Mouse (Mus musculus): ENCODE results near the gene Sypl2.

The Sypl2 gene

DNA sequence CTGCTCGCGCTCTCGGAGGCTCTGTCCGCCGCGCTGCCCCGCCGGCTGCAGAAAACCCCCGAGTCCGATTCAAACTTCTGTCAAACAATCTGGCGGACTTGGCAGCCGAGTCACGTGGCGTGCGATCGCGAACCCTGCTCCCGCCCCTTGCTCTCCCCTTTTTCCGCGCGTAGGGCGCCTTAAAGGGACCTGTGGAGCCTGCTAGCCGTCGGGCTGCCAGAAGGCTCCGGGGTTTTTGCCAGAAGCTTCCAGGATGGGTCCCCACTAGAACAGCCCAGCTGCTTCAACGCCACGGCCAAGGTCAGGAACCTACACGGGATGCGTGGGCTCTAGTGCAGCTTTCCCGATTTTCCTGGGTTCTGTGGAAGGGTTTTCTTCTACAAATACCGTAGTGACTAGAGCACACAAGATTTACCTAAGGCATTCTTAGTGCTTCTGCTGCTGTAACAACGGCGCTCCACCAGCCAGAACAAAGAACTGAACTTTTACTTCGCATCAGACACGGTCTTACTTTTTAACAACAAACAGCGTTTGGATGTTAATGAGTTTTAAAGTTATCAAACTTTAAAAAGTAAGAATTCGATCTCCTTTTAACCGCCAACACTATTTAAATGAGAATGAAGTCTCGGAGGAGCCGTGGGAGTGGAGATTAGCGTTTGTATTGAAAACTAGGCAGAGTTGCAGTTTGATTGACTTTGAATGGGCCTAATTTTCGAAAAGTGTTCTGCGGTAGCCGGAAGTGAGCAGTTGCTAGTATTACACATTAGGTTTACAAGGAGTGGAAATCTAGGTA is at the start of gene Sypl2:
Gene Sypl2 (minus strand): TSS at position 91 of the 793 bp plus-strand sequence.
- DNase-seq: peak; percentile 94

DNA sequence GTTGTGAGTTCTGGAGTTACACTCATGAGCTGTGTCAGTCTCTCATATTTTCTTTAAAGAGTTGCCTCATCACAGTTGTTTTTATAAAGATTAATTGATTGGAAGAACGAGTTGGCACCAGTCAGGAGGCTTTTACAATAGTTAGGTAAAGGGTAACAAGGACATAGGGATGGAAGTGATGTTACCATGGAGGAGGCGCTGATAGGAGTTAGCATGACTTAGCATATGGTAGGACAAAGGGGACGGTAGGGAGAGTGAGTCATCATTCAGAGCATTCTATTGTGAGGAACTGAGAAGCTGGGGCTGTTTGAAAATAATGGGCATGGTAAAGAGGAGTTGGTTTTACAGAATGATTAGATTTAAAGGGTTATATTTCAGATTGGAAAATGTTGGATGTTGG is 32.9 kb upstream of the Sypl2 start:
- no peak for DNase-seq

DNA sequence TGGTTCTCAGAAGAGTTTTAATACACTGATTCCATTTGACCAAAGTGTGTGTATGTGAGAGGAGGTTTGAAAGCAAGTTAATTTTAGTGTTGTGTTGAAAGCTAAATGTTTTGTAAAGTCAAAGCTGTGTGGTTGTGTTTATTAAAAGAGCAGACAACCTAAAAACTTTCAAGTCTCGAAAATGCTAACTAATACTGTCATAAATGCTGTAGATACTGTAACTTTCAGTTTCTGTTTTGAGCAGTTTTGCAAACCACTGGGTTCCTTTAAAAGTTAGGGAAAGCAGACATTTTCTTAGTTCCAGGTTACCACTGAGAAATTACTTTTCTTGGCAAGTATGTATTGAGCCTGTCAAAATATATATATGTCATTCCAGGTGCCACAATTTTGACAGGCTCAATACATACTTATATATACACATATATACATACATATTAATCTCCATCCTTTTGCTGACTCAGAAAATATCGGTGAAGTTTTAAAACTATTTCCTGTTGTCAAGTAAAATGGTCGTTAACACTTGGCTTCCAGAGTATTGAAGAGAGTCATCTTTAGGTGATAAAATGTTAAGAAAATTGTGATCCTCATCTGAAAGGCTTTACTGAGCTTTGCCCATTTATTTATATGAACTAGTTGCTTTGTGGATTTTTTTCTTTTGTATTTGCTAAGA is 31.5 kb upstream of the Sypl2 start:
- DNase-seq: no peak

DNA sequence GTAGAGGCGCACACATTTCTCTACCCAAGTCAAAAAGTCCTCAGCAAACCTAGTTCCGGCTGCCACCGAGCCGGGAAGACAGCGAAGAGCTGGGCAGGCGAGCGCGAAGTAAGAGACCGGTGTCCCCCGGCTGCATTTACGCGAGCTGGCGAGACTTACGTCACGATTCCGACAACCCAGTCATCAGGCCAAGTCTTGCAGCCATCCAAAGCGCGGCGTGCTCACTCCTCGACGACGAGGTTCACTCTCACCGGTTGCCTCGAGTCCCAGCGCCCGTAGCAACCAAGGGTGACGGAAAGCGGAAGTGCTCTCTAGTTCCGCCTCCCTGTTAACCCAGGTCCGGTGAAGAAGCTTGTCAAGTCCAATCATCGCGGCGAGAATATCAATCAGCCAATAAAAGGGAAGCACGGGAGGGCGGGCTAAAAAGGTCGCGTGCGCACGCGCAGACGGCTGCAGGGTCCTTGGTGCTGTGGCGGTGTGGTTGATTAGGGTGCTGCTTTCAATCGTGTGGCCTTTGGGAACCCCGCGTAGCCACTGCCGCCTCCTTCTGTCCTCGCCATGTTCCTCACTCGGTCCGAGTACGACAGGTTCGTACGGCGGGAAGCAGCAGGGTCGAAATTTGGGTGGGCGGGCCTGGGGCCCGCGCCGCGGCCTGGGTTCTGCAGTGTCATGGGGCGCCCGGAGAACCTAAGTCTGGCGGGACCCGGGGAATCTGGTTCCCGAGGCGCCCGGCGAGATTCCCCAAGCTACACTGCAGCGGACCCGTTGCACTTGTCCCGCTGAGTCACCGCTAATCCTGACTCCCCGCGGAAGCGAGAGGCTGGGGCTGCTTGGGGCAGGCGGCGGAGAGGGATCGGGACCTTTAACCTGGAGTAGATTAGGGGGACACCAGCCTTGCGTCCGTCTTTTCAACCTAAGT is 30.5 kb upstream of the Sypl2 start, which contains the start of gene Psma5:
Gene Psma5 (plus strand): TSS at position 208 of the 919 bp plus-strand sequence.
- DNase-seq: peak; percentile 100

DNA sequence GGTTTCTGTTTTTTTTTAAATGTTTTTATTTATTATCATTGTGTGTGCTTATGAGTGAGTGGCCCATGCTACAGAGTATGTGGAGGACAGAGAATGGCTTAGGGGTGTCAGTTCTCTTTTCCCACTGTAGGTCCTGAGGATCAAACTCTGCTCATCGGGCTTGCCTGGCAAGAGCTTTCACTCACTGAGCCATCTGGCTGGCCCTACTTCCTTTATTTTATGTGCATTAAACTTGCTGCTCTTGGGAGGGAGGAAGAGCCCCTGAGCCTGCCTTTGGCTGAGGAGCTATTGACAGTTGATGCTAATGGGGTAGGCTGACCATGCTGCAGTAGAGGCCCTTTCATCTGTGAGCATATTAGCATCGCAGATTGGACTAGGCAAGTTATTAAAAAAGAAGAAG is 20.4 kb upstream of the Sypl2 start:
- DNase-seq: no peak

DNA sequence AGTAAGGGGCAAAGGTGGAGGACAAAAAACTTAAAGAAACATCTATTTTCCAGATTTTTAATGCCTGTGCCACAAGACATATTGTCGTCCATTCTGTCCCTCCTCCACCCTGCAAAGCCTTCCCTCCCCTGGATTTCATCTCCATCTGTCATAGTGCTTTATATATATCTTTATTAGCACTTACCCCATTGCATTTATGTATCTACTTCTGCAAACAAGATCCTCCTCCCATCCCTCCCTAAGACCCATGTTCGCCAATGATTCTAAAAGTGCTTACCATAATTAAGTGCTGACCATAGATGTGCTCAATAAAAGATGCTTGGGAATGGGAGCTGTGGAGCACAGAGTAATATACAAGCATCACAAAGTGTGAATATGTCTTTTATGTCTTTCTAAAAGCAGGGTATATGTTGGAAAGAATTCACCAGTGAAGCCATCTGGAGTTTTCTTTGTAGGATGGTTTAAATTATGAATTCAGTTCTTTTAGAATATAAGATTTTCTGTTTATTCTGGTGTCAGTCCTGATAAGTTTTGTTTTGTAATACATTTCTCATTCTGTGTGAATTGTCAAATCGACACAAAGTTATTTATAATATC is 14.9 kb upstream of the Sypl2 start:
- no peak for DNase-seq

DNA sequence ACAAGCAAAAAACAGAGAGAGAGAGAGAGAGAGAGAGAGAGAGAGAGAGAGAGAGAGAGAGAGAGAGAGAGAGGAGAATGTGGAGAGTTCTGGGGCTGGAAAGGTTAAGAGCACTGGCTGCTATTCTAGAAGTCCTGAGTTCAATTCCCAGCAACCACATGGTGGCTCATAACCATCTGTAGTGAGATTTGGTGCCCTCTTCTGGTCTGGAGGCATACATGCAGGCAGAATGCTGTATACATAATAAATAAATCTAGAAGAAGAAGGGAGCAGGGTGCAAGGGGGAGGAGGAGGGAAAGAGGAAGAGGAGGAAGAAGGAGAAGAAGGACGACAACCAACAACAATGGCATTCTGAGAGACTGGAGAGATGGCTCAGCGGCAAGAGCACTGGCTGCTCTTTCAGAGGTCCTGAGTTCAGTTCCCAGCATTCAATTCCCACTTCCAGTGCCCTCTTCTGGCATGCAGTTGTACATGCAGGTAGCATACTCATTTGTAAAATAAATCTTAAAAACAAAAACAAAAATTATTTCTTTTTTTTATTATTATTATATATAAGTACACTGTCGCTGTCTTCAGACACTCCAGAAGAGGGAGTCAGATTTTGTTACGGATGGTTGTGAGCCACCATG is 11.1 kb upstream of the Sypl2 start:
- peak; percentile 67 for DNase-seq

DNA sequence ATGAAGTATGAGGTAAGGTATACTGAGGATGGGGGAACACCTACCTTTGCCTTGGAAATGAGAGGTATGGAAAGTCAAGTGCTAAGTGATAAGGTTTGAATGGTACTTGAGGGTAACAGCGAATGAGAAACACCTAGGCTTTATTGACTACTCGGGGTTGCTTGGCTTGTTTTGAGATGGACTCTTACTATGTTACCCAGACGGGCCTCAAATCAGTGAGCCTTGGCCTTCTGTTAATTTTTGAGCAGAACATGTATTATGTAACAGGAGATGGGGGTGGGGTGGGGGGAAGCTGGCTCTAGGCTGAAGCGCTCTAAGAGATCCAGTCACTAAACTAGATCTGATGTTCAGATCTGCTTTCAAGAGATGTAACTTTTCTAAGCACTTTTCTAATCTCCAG is 5.2 kb upstream of the Sypl2 start:
- DNase-seq: no peak

DNA sequence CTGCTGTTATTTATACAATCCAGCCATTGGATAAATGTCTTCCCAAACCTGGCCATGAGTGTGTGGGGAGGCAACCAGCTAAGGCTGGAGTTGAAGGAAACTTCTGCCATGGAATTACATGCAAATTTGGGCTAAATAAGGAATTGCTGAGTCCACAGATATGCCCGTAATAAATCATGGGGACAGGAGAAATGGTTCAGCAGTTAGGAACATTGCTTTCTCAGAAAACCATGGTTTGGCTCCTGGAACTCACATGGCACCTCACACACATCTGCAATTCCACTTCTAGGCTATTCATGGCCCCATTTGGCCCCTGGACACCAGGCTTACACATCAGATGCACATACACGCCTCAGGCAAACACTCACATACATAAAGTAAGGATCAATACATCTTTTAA is 1.1 kb upstream of the Sypl2 start:
- DNase-seq: no peak

DNA sequence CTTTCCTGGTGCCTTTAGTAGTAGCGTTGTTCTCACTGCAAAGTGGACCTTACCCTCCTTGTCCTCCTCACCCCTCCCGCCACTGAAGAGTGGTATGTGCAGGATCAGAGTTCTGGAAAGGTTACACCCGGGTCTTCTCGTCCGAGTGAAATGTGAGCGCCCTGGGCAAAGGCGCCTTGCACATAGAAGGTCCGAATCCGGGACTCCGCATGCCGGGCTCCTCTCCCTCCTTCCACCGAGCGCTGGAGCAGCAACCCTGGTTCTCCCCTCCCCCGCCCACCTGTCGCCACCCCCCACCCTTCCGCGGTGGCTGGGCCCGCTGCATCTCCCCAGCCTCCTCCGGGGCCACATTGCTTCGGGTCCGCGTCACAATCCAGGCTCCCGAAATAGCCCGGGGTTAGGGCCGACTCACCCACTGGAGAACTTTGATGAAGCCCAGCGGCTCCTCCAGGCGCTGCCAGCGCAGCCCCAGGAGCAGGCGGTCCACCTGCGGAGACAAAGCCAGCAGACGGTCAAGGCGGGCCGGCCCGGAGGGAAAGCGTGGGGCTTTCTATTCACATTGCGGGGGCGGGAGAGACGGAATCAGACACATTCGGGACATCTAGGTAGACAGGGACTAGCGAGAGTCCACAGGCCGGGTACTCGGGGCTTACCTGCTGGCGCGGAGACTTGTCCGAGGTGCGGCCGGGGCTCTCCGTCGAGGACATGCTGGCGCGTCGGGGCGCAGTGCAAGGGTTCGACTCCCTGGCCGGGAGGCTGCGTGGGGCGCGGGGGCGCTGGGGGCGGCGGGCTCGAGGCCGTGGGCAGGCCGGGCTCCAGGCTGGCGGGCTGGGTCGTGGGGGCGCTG is 514 bp downstream of the Sypl2 start:
- peak; percentile 87 for DNase-seq

DNA sequence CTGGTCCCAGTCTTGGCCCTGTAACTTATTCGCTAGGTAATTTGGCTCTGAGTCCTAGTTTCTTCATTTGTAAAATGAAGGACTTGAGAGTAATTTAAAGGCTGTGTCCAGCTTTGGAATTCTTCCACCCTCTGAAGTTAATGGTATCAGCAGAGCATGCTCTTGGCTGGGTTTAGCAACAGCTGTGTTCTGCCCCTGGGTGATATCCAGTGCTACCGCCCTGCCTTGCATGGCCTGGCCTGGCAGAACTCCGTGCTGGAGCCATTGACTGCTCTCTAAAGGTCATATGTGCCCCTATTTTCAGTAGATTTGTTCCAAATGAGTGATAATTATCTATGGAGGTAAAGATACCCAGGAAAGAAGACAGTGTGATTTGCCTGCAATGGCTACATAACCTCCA is 5.8 kb downstream of the Sypl2 start:
- peak; percentile 89 for DNase-seq

DNA sequence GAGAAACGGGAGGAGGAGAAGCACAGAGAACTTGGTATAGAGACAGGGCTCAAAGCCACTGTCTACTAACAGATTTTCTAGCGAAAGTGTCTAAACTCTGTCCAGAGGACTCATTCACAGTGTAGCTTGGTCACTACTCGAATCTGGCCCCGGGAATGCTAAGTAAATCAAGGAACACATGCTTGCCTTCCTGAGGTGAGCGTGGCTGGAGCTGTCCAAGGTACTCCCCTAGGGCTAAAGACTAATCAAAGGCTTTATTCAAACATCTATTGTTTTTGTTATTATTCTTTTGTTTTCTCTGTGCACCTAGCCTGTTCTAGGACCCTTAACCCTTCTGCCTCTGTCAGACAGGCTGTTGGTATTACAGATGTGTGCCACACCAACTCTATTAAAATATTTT is 11.7 kb downstream of the Sypl2 start:
- DNase-seq: no peak

DNA sequence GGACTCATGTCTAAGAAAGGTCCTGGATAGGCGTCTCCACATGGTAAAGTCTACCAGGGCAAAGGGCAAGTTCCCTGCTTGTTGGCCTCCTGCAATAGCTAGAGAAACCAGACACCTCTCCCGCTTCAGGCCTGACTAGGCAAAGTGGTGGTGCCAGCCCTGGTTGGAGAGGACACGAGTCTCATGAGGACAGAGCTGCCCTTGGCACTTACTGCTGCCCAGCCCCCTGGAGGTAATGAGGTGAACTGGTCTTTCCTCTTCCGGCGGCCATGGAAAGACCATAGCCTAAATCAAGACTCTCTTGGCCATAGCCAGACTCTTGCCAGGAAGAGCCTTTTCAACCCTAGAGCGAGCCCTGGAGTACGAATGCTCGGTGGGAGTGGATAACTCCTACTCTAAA is 14.0 kb downstream of the Sypl2 start:
- peak; percentile 93 for DNase-seq

DNA sequence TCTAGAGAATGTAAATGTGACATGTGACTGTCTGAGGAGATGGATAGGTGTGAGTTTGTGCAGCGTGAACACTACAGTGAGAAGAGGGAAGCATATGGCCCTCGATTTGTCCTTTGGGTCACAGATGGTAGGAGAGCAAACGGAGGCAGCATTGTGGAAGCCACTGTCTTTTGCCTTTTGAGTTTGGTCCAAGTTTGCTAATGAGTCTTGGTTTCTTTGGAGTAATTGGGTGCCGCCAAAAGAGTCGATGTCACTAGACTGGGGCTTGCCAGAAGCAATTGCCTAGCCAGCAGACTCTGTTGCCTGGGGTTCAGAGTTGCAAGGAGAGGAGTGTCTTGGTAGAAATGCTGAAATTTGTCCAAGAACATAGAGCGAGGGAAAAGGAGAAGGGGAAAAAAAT is 14.6 kb downstream of the Sypl2 start:
- peak; percentile 84 for DNase-seq

DNA sequence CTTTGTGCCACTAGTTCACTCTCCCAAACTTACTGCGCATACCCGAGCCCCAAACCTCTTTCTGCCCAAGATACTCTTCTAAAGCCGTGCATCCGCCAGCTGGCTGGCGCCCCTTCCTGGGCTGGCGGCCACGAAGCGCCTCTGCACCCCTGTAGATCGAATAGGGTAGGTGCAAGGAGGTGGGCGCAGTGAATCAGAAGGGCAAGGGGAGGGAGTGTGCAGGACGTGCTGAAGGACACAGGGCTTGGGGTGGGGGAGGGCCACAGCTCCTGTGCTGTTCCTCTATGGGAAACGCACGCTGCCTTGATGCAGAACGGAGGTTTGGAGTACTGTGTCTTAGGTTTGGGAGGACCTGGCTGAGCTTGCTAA is 15.7 kb downstream of the Sypl2 start, which contains the start of gene Atxn7l2:
Gene Atxn7l2 (minus strand): TSS at position 164 of the 369 bp plus-strand sequence.
- no peak for DNase-seq

DNA sequence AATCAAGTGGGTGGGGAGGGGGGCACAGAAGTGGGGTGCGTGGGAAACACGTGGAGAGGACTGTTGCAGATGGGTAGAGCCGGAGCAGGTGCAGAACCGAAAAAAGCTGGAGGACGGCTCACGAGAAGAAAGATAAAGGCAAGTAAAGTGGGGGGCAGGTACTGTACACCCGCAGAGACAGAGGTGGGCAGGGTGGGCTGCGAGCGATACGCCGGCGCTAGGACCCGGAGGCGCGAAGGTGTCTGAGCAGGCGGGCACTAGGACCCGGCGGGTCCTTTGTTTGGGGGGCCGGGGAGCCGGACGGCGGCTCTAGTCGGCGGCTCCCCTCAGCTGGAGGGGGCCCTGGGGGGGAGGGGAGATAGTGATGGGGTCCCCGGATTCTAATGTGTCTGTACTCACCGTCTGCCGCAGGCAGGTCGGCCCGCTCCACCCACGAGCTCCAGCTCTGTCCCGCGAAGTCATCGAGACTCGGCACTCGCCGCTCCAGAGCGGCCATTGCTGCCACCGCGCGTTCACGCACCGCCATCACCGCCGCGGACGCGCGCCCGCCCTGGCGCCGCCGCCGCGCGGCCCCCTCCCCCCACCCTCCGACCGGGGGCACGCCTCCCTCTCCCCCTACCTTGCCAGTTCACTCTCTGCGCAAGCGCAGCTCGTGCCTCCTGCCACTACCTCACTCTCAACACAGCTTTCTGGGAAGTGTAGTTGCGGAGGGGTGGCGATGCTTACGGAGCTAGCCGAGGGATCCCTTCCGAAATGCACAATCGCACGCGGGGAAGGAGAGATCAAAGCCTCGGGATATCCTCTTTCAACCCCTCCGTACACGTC is 16.3 kb downstream of the Sypl2 start:
- peak; percentile 100 for DNase-seq

DNA sequence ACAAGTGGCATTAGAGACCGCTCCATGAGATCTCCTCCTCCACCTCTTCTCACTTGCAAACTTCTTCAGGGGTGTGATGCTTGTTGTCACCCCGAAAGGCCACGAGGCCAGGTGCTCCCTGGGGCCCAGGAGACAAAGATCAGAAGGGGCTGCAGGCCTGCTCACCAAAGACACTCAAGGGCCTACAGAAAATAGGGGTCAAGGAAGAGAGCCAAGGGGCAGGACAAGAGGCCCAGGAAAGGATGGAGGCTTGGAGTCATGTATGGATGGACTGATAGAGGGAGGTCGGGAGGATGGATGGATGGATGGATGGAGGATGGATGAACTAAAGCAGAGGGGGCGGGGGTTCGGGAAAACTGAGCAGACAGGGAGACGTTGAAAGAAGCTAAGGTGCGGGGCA is 16.9 kb downstream of the Sypl2 start:
- no peak for DNase-seq

DNA sequence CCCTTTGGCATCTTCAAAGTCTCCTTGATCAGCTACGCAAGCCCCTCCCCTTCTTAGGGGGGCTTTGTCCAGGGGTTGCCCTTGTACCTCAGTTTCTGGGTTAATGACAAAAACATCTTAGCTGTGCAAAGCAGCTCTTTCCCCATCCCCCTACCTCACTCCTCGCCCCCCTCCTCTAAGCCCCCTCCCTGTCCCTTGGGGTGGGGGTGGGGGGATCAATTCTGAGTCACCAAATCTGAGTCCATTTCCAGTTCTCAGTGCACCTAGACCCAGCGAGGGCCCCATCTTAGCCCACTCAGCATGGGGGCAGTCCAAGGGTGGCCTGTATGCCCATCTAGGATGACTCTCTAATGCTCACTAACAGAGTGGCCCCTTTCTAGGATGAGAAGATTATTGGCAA is 17.4 kb downstream of the Sypl2 start:
- DNase-seq: peak; percentile 89

DNA sequence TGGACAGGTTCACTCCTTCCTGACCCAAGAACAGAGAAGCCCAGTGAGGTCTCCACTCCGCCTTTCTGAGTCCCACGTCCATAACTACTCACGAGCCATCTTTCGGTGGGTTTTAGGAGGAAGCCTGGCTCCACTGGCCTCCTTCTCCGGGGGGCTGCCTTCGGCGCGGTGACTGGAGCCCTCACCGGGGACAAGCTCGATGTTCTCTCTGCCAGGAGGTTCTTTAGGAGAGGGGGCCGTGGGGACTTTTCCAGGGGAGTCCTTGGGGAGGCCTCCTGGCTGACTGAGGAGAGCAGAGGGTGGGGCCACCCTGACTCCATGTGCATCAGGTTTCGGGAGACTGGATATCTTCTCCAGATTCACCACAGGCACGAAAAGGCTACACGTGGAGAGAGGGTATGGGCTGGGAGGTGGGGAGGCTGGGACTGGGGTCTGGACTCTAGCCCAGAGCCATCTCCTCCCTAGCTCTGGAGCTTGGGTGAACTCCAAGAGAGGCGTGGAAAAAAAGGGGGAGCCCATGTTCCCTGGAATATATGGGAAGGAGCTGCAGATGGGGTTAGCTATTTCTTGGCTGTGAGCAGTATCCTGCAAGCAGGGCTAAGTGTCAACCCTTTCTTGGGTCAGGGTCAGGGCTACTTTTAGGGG is 19.6 kb downstream of the Sypl2 start:
- peak; percentile 91 for DNase-seq

DNA sequence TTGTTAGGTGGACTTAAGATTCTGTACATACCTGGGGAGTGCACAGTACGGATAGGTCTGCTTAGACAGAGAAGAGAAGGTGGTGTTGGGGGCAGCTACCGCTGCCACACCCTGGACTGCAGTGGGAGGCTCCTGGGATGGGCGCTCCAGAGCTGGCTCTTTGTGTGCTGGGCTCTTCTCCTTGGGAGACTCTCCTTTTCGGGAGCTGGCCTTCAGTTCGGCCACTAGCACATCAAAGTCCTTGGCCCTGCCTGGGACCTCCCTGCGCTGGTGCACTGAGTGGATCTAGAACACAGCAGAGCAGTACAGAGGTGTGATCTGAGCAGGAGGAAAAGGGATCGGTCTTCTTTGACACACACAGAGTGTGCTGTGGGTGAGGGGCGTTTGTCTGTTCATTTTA is 20.8 kb downstream of the Sypl2 start:
- peak; percentile 84 for DNase-seq
